Mouse (Mus musculus): Measurements from ENCODE around the gene Nmu.

Gene Nmu

GRCm38 (mm10) chr5:76363453-76364104 lies at the start of gene Nmu:
Gene Nmu, minus strand, starts transcription at chr5:76363788.
- no peak for DNase-seq (ENCODE audit: low spot score)

- DNase-seq (ENCODE audit: low spot score), result no peak
Observed at GRCm38 (mm10) chr5:76411697-76412096, 48.1 kb upstream of the Nmu start.

GRCm38 (mm10) chr5:76394382-76394781 lies 30.8 kb upstream of the Nmu start:
- no peak for DNase-seq (ENCODE audit: low spot score)

- DNase-seq (ENCODE audit: low spot score), result no peak
Observed at GRCm38 (mm10) chr5:76389041-76389795, 25.6 kb upstream of the Nmu start.

- DNase-seq (ENCODE audit: low spot score), result no peak
Observed at GRCm38 (mm10) chr5:76388474-76388873, 24.9 kb upstream of the Nmu start.

GRCm38 (mm10) chr5:76383673-76384072 lies 20.1 kb upstream of the Nmu start:
- DNase-seq (ENCODE audit: low spot score), result no peak

GRCm38 (mm10) chr5:76381836-76382235 lies 18.2 kb upstream of the Nmu start:
- no peak for DNase-seq (ENCODE audit: low spot score)

GRCm38 (mm10) chr5:76379216-76379615 lies 15.6 kb upstream of the Nmu start:
- DNase-seq (ENCODE audit: low spot score), result no peak

GRCm38 (mm10) chr5:76369215-76369840 lies 5.7 kb upstream of the Nmu start:
- no peak for DNase-seq (ENCODE audit: low spot score)

GRCm38 (mm10) chr5:76365406-76365805 lies 1.8 kb upstream of the Nmu start:
- no peak for DNase-seq (ENCODE audit: low spot score)

- no peak for DNase-seq (ENCODE audit: low spot score)
Observed at GRCm38 (mm10) chr5:76360786-76361185, 2.8 kb downstream of the Nmu start.

GRCm38 (mm10) chr5:76360057-76360456 lies 3.5 kb downstream of the Nmu start:
- DNase-seq (ENCODE audit: low spot score), result no peak

- no peak for DNase-seq (ENCODE audit: low spot score)
Observed at GRCm38 (mm10) chr5:76351953-76352611, 11.5 kb downstream of the Nmu start.

- DNase-seq (ENCODE audit: low spot score), result no peak
Observed at GRCm38 (mm10) chr5:76351537-76351936, 12.1 kb downstream of the Nmu start.

- no peak for DNase-seq (ENCODE audit: low spot score)
Observed at GRCm38 (mm10) chr5:76346137-76346536, 17.5 kb downstream of the Nmu start.

- no peak for DNase-seq (ENCODE audit: low spot score)
Observed at GRCm38 (mm10) chr5:76340931-76341330, 22.7 kb downstream of the Nmu start.

- no peak for DNase-seq (ENCODE audit: low spot score)
Observed at GRCm38 (mm10) chr5:76337100-76337499, 26.5 kb downstream of the Nmu start.

GRCm38 (mm10) chr5:76333833-76334232 lies 29.8 kb downstream of the Nmu start:
- DNase-seq (ENCODE audit: low spot score), result no peak

GRCm38 (mm10) chr5:76330953-76331352 lies 32.6 kb downstream of the Nmu start, which contains the start of gene Pdcl2:
Gene Pdcl2, minus strand, starts transcription at chr5:76331156.
- DNase-seq (ENCODE audit: low spot score), result no peak

- DNase-seq (ENCODE audit: low spot score), result no peak
Observed at GRCm38 (mm10) chr5:76327296-76327695, 36.3 kb downstream of the Nmu start.

GRCm38 (mm10) chr5:76325113-76325512 lies 38.5 kb downstream of the Nmu start:
- DNase-seq (ENCODE audit: low spot score), result no peak

Measured in ovary, postnatal 14 days (tissue).